Mouse (Mus musculus) heart, postnatal 0 days (tissue): Measurements from ENCODE around the gene Il6st. TPM values are rescaled to one million over a fixed set of nuclear protein-coding genes. Genes with fewer than 3 reads are reported as not detected.
A peak's percentile ranks its signal among the peaks of the same experiment; 100 is the strongest.

Experiments
- ATAC-seq: fragments of 200-750 bp; cut with Nextera tagmentation; 2 replicates; pipeline ENCODE4 v1.8.0; 2017; ENCODE audit warnings: low read depth, moderate number of reproducible peaks, moderate library complexity; ENCODE audit not compliant: insufficient read depth
- DNase-seq: peaks from one replicate; pipeline ENCODE4 v3.0.0-alpha.2; 2016; ENCODE audit warnings: low spot score
- H3K27ac ChIP-seq: fragments of 300-500 bp; sonication (generic); 2 replicates; pipeline ENCODE4 v1.5.1; 2014; ENCODE audit warnings: low read depth, mild to moderate bottlenecking
- H3K27me3 ChIP-seq: fragments of 300-500 bp; sonication (generic); 2 replicates; pipeline ENCODE4 v1.6.1; 2014; ENCODE audit warnings: low read length, mixed read lengths; ENCODE audit not compliant: control insufficient read depth, insufficient read depth
- H3K36me3 ChIP-seq: fragments of 300-500 bp; sonication (generic); replicated peaks from 2 replicates; pipeline ENCODE4 v1.6.1; 2014; ENCODE audit warnings: low read length, mixed read lengths; ENCODE audit not compliant: control insufficient read depth, insufficient read depth
- H3K4me1 ChIP-seq: fragments of 300-500 bp; sonication (generic); 2 replicates; pipeline ENCODE4 v1.6.1; 2014; ENCODE audit warnings: antibody characterized with exemption; ENCODE audit not compliant: control insufficient read depth, insufficient read depth
- H3K4me2 ChIP-seq: fragments of 300-500 bp; sonication (generic); 2 replicates; pipeline ENCODE4 v1.6.1; 2014; ENCODE audit warnings: low read depth, mild to moderate bottlenecking, low read length, moderate library complexity
- H3K4me3 ChIP-seq: fragments of 300-500 bp; sonication (generic); 2 replicates; pipeline ENCODE4 v1.5.1; 2014; ENCODE audit warnings: low read depth, low read length
- H3K9ac ChIP-seq: fragments of 300-500 bp; sonication (generic); replicated peaks from 2 replicates; pipeline ENCODE4 v1.6.1; 2014; ENCODE audit warnings: low read depth, low read length, mixed read lengths
- H3K9me3 ChIP-seq: fragments of 300-500 bp; sonication (generic); replicated peaks from 2 replicates; pipeline ENCODE4 v1.6.1; 2016; ENCODE audit warnings: low read length; ENCODE audit not compliant: control insufficient read depth
- CTCF ChIP-seq: IDR thresholded peaks from 2 replicates; pipeline ENCODE4 v1.5.1; 2016; ENCODE audit warnings: antibody characterized with exemption, control low read depth, low read depth
- EP300 ChIP-seq: IDR thresholded peaks from 2 replicates; pipeline ENCODE4 v1.6.1; 2016; ENCODE audit warnings: antibody characterized with exemption, low read depth
- WGBS: fragments of 180-500 bp; shearing (Covaris S2); extraction: QIAGEN DNeasy Blood & Tissue Kit; methylation state at CpG from one replicate; pipeline ENCODE4 v1.1.7; 2014; 5-methylcytosine and 5-hydroxymethylcytosine counted together
- polyA plus RNA-seq: library from polyadenylated mRNA; unstranded; fragments of >200 nt; fragmentation: Nextera tagmentation; extraction: Ambion mirVana; gene quantifications from 2 replicates; pipeline ENCODE4 v1.2.1, GENCODE M21; 2015
- total RNA-seq: library from RNA; depleted of rRNA; stranded (reverse); fragments of >200 nt; gene quantifications from 2 replicates; pipeline ENCODE4 v1.2.3, GENCODE M21; 2014; ENCODE audit warnings: low replicate concordance

Il6st gene
- total and polyA plus RNA-seq, 2 experiments from 2014 or later = 29.9 to 98.0 TPM

DNA sequence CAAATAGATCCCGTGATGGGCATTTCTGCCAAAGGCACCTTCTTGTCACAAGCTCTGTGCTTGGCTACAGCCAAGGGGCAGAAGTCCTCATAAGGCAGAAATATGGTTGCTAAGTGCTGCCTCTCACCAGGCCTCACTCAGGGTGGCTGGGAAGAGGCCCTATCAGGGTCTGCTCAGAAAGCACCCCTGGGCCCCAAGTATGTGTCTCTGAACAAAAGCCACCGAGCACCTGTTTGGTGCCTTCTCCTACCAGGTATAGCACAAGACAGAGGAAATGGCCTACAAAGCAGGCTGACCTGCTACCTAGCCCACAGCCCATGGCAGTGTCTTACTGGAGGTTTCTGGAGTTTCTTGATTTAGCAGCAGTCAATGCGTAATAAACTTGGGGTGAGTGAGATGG is 59.0 kb downstream of the Il6st start:
- H3K4me2 ChIP-seq = no peak overlapping the region
- DNase-seq = no peak
- ATAC-seq = no peak
- no peak overlapping the region for H3K27ac ChIP-seq
- no peak overlapping the region for H3K4me3 ChIP-seq
- WGBS = 81% methylated on average over 3 of the region's 3 CpGs
- TF ChIP-seq CTCF = no peak
- TF ChIP-seq EP300 = no peak
- no peaks in the 10 kb centered on the region for H3K36me3 ChIP-seq
- H3K9ac ChIP-seq = no peak overlapping the region
- H3K9me3 ChIP-seq = no peaks in the 10 kb centered on the region
- H3K27me3 ChIP-seq = no peaks in the 10 kb centered on the region
- H3K4me1 ChIP-seq = no peaks in the 10 kb centered on the region

DNA sequence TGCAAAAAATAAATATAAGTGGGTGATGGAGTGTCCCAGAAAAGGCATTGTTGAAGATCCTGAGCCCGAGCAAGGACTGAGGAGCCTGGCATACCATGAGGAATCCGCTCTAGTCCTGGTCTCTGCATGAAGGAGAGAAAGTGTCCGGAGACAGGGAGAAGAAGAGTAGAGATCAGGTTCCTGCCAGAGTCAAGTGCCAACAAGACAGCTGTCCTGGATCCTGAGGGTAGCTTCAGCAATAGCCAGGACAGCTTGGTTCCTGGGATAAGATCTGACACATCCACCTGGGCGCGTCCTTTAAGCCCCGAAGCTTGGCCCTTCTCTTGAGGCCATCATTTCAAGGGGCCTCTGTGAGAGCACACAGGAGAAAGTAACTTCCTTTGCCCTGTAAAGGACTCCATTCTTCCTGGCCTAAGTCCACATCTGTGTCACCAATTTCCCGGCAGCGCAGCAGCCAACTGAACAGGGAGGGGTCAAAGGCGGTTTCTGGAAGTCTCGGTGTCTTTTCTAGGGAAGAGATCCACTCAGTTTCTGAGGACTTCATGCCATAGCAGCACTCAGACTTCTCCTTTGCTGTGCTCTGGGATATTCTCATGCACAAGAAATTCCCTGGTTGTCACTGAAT is 59.6 kb downstream of the Il6st start:
- H3K9ac ChIP-seq = no peak overlapping the region
- no peak overlapping the region for H3K4me2 ChIP-seq
- H3K27ac ChIP-seq = no peak overlapping the region
- H3K27me3 ChIP-seq = no peaks in the 10 kb centered on the region
- TF ChIP-seq EP300 (no peak), CTCF (no peak)
- H3K4me3 ChIP-seq = no peak overlapping the region
- no peaks in the 10 kb centered on the region for H3K9me3 ChIP-seq
- no peaks in the 10 kb centered on the region for H3K36me3 ChIP-seq
- 71% methylated on average over 10 of the region's 10 CpGs for WGBS
- H3K4me1 ChIP-seq = no peaks in the 10 kb centered on the region
- DNase-seq (no peak), ATAC-seq (no peak)

- no peaks in the 10 kb centered on the region for H3K4me1 ChIP-seq
- H3K9ac ChIP-seq = no peak overlapping the region
Observed at GRCm38 (mm10) chr13:112527186-112527585, 63.3 kb downstream of the Il6st start.

GRCm38 (mm10) chr13:112529893-112530292 is 66.0 kb downstream of the Il6st start:
- ATAC-seq (peak; percentile 70), DNase-seq (peak; percentile 82)
- Histone ChIP-seq H3K27ac (no peak overlapping the region), H3K4me1 (peaks cover 4% of the 10 kb centered on the region; the same call in 1 of the 2 replicates), H3K36me3 (no peaks in the 10 kb centered on the region), H3K4me3 (no peak overlapping the region), H3K27me3 (no peaks in the 10 kb centered on the region), H3K9ac (no peak overlapping the region), H3K4me2 (no peak overlapping the region), H3K9me3 (no peaks in the 10 kb centered on the region)
- WGBS = 32% methylated on average over 3 of the region's 3 CpGs
- TF ChIP-seq CTCF (peak; percentile 83), EP300 (no peak)

More at GRCm38 (mm10) chr13:112527186-112527585, 63.3 kb downstream of the Il6st start:
- Histone ChIP-seq H3K27me3 (no peaks in the 10 kb centered on the region), H3K9me3 (no peaks in the 10 kb centered on the region), H3K4me2 (no peak overlapping the region), H3K27ac (no peak overlapping the region), H3K4me3 (no peak overlapping the region), H3K36me3 (no peaks in the 10 kb centered on the region)
- no peak for ATAC-seq
- 47% methylated on average over 1 of the region's 1 CpGs for WGBS
- DNase-seq = no peak
- no peak for TF ChIP-seq CTCF
- no peak for TF ChIP-seq EP300

DNA sequence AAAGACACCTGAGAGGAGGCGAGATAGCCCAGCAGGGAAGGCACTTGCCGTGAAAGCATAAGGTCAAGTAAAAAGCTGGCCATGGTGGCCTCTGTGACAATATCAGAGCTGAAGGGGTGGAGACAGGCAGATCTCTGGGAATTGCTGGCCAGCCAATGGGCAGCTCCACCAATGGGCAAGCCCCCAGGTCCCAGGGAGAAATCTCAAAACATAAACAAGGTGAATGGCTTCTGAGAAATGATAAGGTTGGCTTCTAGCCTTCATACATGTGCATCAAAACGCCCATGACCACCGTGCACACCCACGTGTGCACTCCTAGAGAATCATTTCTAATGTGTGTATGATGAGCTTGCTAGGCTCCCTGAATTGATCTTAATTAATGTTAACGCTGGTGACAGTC is 68.4 kb downstream of the Il6st start:
- no peak overlapping the region for H3K4me3 ChIP-seq
- ATAC-seq (no peak), DNase-seq (no peak)
- H3K27me3 ChIP-seq = no peaks in the 10 kb centered on the region
- WGBS = 91% methylated on average over 6 of the region's 6 CpGs
- H3K36me3 ChIP-seq = no peaks in the 10 kb centered on the region
- TF ChIP-seq EP300 = no peak
- TF ChIP-seq CTCF = no peak
- no peak overlapping the region for H3K27ac ChIP-seq
- no peak overlapping the region for H3K9ac ChIP-seq
- H3K4me2 ChIP-seq = no peak overlapping the region
- peaks cover 4% of the 10 kb centered on the region; the same call in 1 of the 2 replicates for H3K4me1 ChIP-seq
- H3K9me3 ChIP-seq = no peaks in the 10 kb centered on the region

- peaks cover 4% of the 10 kb centered on the region; the same call in 1 of the 2 replicates for H3K4me1 ChIP-seq
- H3K4me3 ChIP-seq = no peak overlapping the region
- no peak overlapping the region for H3K27ac ChIP-seq
- no peak overlapping the region for H3K9ac ChIP-seq
- ATAC-seq = peak; percentile 55; the same call in 1 of the 2 replicates
- H3K9me3 ChIP-seq = no peaks in the 10 kb centered on the region
- TF ChIP-seq EP300 = no peak
- no peak for TF ChIP-seq CTCF
- H3K36me3 ChIP-seq = no peaks in the 10 kb centered on the region
- H3K4me2 ChIP-seq = no peak overlapping the region
- H3K27me3 ChIP-seq = no peaks in the 10 kb centered on the region
- DNase-seq = peak; percentile 22
- 39% methylated on average over 9 of the region's 9 CpGs for WGBS
Observed at GRCm38 (mm10) chr13:112533556-112533955, 69.7 kb downstream of the Il6st start.
